Mouse (Mus musculus) kidney, adult 2 months (tissue): ENCODE measurements around the gene Adam21.

ENCODE experiments used
- CTCF ChIP-seq: fragments of 200-500 bp; conservative IDR thresholded peaks from 2 replicates; pipeline ENCODE4 v1.5.1; 2011; ENCODE audit warnings: low read depth, mild to moderate bottlenecking, control low read depth, low read length, moderate library complexity, mixed read lengths; ENCODE audit not compliant: insufficient read depth, insufficient read length
- POLR2A ChIP-seq: fragments of 200-500 bp; IDR thresholded peaks from one replicate; pipeline ENCODE4 v1.6.1; 2011; ENCODE audit warnings: low read depth, low read length, control low read depth

GRCm38 (mm10) chr12:81609445-81609844 is 41.2 kb upstream of the Adam21 start:
- TF ChIP-seq CTCF = no peak
- TF ChIP-seq POLR2A = no peak
